Mouse (Mus musculus) spleen, adult 2 months (tissue): ENCODE measurements at regions not wholly inside any gene's neighbourhood (a gene's known extent, or its start where the extent isn't known, plus 50 kb on each side); places are given as distances from the start of the nearest gene placed in this dataset.

Experiments
- CTCF ChIP-seq: fragments of 200-500 bp; IDR thresholded peaks from 2 replicates; pipeline ENCODE4 v1.5.1; 2011; ENCODE audit warnings: mild to moderate bottlenecking, inconsistent platforms; ENCODE audit not compliant: insufficient read depth, insufficient read length, insufficient replicate concordance; ENCODE audit errors: extremely low read depth
- POLR2A ChIP-seq: fragments of 200-500 bp; IDR thresholded peaks from 2 replicates; pipeline ENCODE4 v1.6.1; 2011; ENCODE audit warnings: low read depth, low read length, inconsistent platforms

DNA sequence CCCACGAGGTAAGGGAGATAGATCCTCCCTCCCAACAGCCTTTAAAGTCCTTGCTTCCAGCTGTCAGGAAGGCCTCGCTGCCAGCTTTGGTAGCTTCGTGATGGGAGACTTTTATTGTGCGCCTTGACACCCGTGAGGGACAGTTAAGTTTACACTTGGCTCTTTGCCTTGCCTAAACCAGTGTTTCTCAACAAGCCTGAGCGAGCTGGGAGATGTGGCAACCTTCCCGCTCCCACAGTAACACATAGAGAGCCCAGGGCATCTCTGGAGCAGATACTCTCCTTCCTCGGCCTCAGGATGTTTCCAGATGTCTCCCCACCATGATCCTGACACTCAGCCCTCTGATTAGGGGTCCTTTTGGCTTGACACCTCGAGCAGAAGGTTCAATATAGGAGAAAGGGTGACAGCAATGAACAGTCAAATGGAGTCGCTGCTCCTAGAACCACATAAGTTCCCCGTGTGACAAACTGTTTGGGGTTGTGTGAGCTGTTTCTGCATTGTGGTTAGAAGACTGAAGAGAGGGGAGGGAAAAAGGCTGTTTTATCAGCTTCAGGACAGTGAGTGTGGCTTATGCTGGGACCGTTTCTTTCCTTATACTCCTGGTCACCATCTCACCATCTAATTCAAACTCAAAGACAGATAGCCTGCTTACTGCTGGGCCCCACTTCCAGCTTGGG, 129.1 kb upstream of the Rnaseh2b start:
- TF ChIP-seq CTCF: no peak
- no peak for TF ChIP-seq POLR2A
